Mouse (Mus musculus): Measurements from ENCODE around the gene Ticrr.

Ticrr gene

DNA sequence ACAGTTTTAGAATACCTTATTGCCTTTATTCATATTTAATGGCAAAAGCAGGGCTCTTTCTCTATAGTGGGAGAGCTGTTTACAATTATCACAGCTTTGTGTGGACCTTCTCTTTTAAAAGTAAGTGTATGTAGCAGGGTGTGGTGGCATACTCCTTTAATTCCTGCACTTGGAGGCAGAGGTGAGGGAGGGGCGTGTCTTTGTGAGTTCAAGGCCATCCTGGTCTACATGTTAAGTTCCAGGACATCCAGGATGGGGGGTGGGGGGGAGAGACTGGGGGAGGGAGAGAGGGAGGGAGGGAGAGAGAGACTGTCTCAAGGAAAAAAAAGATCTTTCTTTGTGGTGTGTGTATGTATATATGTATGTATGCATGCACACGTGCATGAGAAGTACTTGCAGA lies 20.2 kb downstream of the Ticrr start:
- no peak for DNase-seq (ENCODE audit: low spot score in 2 of 2)

DNA sequence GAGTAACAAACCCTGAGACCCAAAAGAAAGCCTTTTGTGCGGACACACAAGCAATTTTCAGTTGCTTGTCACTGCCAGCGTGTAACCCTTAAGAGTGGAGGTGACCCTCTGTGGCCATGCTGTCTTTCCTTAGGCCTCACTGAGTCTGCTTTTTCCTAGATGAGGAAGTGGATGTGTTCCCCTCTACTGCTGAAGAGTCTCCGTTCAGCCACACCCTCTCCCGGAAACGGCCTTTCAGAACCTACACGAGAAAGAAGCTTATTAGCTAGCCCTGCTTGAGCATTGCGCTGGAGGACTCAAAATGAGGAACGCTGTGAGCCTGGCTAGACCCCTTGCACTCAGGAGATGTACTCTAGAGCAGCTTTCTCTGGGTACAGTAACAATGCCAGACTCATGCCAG lies 36.5 kb downstream of the Ticrr start:
- no peak for DNase-seq (ENCODE audit: low spot score in 2 of 2)

DNA sequence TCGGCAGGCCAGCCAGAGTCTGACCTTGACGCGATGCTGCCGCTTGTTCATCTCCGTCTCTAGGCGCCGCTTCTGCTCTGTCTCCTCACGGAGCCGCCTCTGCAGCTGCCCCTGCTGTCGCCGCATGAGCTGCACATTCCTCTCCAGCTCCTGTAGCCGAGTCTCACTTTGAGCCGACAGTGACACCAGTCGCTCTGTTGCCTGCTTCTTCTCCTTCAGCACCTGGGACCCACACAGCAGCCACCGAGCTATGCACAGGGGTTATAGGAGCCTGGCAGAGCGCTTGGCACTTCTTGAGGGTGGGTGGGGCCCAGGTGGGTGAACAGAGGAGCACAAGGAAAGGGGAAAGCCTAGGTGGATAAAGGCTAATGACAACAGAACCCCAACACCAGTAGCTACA lies 42.8 kb downstream of the Ticrr start:
- DNase-seq (ENCODE audit: low spot score in 2 of 2): no peak

DNA sequence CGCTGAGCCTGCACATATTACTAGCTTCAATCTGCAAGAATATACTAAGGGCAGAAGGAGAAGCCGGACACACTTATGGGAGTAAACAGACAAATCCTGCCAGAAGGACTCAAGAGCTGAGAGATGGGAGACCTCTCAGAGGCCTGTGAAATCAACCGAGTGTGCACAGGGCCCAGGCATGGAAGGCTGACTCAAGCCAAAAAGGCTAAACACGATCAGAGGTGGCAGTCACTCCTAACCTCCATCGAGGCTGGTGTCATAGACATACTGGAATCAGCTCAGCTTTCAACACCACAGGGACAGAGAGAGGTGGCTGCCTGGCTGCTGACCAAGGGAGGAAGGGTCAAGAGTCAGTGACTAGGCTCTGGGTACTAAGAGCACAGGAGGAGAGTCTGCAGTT lies 45.2 kb downstream of the Ticrr start:
- DNase-seq (ENCODE audit: low spot score in 2 of 2): no peak

DNA sequence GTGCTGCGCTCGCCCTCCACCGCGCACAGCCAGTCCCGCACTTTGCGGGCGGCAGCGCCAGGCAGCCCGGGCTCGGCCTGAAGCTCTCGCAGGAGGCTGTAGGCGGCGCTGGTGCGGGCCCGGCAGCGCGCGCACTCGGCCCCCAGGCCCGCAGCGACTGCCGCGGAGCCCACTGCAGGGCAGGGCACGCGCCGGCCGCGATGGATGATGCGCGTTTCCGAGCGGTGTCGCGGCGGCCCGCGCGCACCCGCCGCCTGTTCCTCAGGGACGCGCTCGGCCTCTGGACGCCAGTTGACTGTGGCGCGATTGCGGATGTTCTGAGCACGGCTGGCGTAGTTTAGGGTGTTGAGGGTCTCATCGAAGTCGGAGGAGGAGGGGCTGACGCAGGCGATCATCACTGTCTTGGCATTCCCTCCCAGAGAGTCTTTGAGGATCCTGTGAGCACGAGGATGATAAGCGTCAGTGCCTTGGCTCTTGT lies 50.2 kb downstream of the Ticrr start:
- DNase-seq (ENCODE audit: low spot score in 2 of 2): no peak

DNA sequence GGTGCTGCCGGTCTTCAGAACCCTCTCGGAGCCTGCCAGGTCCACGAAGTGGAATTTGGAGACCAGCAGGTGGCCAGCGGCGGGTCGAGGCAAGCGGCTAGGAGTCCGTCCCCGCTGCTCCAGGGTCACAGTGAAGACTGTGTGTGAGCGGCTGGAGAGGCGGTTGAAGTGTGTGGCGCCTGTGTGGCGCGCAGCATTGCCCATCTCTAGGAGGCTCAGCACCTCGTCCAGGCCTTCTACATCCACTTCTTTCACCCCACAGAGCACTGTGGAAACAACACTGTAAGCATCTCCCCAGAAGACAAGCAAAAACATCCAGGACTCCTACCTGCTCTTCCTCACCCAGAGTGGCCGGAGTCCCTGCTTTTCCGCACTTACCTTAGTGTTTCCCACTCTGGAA lies 50.8 kb downstream of the Ticrr start:
- DNase-seq (ENCODE audit: low spot score in 2 of 2): no peak

DNA sequence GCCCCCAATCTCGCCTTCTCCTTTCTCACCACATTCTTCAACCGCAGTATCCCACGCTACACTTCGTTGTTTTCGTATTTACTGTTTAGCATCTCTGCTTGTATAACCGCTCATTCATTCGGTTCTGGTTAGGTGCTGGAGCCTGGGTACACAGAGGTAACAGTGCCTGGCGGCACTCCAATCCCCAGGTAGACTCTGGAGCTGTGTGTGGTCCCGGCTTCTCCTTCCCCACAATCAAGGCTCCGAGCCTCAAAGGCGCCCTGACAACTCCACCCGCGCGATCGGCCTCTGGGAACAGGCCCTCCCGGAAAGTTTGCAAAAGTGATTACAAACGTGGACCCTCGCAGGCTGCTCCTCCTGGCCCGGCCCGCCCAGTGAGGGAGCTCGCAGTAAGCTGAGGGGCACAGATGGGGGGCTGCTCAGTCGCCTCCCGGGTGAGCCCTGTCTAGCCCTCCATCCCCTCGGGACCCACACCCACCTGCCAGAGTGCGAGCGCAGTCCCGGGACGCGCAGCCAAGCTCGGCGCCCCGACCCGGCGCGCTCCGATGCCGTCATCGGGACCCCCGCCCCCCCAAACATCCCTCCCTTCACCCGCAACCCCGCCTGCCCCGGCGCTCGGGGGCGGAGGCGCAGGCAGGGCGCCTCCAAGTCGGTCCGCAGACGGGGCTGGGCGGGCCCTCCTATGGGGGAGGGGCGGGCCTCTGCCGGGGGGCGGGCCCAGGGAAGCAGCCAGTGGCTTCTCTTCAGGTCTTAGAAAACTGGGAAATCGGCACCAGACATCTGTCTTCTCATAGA lies 55.4 kb downstream of the Ticrr start, which contains the start of gene Kif7:
Kif7 (minus strand) TSS at position 534 of the 795 bp plus-strand sequence.
- peak; percentile 78 to 82 for DNase-seq (ENCODE audit: low spot score in 2 of 2)

DNA sequence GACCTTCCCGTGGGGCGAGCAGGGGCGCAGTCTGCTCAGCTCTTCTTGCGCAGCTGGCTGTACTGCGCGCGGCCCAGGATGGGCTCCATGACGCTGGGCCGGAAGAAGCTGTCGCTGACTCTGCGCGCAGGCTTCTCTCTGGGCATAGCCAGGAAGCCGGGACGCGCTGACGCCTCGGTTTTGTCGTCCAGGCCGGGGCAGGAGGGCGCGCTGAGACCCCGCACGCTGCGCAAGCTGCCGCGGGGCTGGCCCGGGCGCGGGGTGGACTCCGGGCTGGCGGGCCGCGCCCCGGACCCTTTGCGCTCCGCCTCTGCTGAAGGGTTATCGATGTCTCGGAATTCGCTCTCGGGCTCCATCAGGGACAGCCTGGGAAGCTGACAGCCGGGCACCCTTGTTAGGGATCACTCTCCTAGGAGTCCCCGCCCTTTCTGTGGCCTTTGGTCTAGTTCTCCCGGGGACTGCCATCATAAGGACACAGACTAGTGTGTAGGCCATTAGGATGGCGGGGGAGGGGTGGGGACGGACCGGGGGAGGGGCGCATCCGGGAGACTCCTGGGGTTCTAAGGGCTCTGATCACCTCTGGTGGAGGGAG lies 61.5 kb downstream of the Ticrr start:
- peak; percentile 62 to 64 for DNase-seq (ENCODE audit: low spot score in 2 of 2)

DNA sequence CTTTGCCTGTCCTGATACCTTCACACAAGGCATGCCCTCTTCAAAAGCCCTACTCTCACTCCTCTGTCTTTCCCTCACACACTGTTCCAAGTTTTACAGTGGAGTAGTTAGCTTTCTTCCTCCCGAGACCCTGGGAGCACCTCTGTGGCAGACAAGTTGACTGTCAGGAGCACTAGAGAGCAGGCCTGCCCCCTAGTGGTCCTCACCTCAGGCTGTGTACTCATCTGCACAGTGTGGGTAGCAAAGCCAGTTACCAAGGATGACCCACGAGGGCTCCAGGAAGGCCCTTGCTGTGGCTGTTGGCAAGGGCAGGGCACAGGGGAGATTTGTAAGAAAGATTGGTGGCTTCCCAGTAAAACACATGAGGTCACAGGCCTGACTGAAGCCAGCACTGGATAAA lies 67.1 kb downstream of the Ticrr start:
- peak in 1 of 2 experiments; percentile 31 for DNase-seq (ENCODE audit: low spot score in 2 of 2)

DNA sequence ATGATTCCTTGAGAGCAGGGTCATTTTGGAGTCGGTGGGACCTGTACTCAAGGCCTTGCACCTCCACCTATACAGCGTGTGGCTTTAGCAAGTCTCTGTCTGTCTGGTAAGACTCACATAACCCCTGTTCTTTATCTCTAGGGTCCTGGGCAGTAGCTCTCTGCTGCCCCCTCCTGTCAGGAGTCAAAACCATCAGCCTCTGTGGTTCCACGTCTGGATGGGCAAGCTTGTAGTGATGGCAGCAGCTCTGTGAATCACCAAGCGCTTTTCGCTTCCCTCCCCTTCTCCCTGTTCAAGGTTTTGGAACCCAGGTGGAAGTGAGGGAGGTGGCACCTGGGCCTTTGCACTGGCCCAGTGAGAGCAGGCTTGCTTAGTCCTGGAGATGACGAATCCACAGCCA lies 68.2 kb downstream of the Ticrr start:
- DNase-seq (ENCODE audit: low spot score in 2 of 2): peak; percentile 38 to 52

DNA sequence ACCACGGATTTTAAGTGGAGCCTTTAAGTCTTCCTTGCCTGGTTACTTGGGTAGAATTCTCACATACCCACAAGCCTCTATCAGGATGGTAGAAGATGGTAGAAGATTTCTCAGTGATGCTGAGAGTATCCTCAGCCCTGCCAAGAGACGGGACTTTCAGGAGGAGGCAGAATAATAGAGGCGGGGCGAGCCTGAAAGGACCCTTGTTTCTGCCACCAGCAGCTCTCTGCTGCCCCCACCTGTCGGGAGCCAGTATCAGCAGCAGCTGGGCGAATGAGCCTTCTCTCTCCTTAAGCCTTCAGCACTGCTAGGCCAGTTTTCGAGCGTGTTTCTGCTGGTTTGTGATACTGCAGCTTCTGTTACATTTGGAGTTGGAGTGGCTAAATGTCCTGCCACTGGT lies 69.2 kb downstream of the Ticrr start:
- peak in 1 of 2 experiments; percentile 44 for DNase-seq (ENCODE audit: low spot score in 2 of 2)

DNA sequence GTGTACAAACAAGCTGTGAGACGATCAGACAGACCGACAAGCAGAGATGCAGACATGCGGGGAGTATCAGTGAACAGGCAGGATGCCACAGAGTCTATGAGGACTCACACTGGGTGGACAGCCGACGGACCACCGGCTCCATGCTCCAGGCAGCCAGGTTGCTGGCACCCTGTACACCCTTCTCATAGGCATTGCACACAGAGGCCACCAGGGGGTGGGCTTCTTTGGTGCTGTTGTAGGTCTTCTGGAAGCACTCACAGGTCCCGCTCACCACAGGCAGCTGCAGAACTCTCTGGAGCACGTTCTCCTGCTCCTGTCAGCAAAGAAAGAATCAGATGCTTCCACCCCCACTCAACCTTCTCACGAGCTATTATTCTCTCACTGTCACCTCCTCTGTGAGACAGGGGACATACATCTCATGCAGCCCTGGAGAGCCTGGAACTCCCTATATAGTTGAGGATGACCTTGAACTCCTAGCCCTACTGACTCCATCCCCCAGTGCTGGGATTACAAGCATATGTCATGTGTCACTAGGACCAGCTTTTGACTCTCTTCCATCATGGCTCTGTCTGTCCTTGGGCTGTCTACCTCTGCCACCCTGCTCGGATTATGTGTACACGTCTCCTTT lies 69.9 kb downstream of the Ticrr start:
- DNase-seq (ENCODE audit: low spot score in 2 of 2): no peak

DNA sequence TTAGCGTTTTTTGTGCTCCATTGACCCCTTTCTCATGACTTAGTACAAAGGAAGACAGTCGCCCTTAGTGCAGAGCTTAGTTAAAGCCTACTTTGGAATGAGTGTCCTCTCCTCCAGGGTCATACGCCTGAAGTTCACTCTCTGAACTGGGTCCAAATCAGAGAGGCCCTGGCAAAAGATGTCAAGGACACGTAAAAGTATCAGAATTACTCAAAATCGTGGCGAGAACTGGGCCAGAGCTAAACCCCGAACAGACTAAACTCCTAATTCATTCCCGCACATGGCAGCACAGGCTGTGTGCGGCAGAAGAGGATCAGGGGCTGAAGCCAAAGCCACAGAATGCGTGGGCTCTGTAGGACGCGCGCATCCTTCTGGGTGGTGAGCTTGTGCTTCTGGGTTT lies 71.4 kb downstream of the Ticrr start:
- no peak for DNase-seq (ENCODE audit: low spot score in 2 of 2)

DNA sequence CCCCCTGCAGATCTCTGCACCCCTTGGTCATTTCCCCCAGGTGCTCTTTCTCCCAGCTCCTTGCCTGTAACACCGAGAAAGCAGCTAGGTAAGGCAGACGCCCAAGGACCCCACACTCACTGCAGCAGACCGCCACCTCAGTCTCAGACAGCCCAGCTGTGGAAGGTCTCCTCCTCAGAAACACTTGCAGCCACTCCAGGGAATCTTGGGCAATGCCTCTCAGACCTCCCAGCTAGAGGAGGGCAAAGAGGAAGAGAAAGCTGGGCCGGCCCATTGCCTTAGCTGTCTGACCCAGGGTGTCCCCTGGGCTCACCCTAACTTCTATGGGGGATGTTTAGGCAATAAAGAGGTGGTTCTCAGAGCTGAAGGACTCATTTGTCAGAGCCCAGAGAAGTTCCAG lies 72.6 kb downstream of the Ticrr start, which contains the start of gene Plin1:
Plin1 (minus strand) TSS at position 282 of the 400 bp plus-strand sequence.
- no peak for DNase-seq (ENCODE audit: low spot score in 2 of 2)

DNA sequence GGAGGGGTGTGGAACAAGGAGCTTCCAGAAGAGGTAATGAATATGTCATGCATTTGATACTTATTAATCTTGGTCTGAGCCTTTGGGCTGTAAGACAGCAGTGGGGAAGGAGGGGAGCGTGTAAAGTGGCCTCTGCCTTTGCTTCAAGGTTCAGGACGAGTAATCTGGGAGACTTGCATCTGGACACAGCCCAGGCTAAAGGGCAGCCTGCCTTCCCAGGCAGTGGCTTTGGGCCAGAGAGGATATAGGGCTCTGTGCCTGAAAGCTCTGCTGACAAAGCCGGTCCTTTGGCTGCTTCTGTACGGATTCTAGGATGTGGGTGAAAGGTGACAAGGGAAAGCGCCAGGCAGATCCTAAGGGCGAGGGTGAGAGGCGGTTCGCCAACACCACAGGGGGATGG lies 74.6 kb downstream of the Ticrr start:
- peak; percentile 54 to 66 for DNase-seq (ENCODE audit: low spot score in 2 of 2)

DNA sequence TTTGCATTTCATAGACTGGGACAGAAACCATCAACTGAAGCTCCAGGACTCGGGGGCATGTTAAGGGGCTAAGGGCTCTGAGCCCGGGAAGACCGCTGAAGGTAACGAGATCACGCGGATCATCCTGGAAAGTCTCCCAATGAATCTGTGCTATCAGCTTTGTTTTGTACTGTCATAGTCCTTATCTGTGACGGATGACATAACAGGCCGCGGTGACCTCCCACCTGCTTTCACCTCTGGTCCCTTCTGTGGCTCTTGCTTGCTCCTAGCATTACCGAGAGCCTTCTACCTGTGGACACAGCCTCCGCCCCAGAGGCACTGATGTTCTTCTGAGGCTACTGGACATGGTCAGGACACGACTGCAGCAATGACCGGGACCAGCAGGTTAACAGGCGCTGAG lies 76.5 kb downstream of the Ticrr start:
- no peak for DNase-seq (ENCODE audit: low spot score in 2 of 2)

DNA sequence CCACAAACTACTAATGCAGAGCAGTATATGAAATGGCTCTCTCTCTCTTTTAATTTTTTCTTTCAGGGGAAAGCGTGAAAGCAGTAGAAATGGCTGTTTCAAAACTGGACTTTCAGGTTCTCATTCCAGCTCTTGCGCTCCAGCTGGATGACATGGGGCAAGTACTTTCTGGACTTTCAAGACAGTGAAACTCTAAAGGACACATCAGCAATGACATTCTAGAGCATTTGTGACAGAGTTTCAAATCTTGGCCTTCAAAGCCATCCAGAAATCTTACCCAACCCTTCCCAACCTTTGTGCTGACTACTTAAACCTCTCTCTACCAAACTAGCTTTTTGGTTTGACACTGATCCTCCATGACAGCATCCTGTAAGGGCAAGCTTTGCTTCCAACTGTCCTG lies 78.9 kb downstream of the Ticrr start:
- no peak for DNase-seq (ENCODE audit: low spot score in 2 of 2)

DNA sequence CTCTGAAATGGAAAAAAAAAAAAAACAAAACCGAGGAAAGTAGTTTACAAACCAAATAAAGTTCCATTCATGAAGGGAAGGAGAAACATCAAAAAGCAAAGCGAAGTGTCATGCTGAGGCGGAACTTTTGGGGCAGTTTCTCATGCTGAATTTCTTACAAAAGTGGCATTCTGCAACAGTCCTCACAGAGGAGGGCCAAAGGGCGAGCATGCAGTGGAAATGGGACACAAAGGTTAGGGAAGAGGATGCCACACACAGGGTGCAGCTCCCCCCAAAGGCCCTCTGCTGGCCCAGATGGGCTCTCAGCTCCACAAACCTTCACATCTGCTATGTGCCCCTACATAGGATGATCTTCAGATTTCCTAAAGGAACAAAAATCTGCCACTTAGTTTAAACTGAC lies 80.3 kb downstream of the Ticrr start:
- DNase-seq (ENCODE audit: low spot score in 2 of 2): no peak

DNA sequence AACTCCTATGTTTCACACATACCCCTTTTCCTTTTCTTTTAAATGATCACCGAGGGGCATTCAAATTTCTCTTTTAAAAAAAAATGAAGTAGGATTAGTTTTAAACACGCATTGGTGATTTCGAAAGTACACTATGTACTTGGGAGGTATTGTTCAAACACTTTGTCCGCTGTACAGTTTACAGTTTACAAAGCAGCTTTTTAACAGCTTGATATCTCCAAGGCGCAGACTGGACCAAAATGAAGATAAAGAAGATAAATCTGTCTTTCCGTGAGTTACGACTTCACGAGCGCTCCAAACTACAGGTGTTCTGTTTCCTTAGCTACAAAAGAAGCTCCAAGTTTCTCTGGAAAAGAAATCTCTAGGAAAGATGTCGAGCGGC lies 82.3 kb downstream of the Ticrr start:
- no peak for DNase-seq (ENCODE audit: low spot score in 2 of 2)

DNA sequence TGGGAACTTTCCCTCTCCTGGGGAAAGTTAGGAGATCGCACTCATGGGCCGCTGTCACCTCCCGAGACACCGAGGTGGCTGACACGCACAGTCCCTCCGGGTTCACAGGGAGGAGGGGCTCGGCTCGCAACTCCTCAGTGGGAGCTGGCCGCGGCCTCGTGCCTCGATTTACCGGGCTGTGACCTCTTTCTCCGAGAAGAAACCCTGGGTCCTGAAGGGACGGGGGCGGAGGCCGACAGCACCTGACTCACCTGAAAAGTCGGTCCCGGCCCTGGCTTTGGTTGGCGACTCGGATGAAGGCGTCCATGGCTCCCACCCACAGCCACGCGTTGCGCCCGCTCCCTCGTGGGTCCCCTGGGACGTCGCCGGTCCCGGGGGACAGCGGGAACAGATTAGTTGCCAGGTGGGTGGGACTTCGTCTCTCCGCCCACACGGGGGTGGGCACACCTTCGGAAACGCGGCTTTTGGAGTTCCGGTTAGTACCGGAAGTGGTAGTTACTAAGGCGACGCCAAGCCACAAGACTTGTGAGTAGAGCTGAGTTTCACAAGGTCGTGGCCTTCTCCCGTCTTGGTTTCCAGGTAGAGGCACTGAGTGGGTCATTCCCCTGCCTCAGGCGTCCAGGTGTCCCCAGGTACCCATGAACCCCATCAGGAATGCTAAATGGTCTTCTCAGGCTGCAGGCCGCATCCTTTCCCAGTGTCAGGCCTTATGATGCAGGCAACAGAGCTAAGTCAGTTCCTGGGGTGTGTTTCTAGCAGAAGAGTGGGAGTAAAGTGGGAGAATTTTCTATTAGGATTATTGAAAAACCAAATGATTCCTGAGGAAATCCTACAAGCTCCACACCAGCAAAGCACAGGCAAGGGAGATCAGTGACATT lies 82.9 kb downstream of the Ticrr start, which contains the start of the genes Pex11a and Wdr93:
Pex11a (minus strand) TSS at position 473 of the 878 bp plus-strand sequence.
Wdr93 (plus strand) TSS at position 505 of the 878 bp plus-strand sequence.
- DNase-seq (ENCODE audit: low spot score in 2 of 2): peak; percentile 58 to 75

DNA sequence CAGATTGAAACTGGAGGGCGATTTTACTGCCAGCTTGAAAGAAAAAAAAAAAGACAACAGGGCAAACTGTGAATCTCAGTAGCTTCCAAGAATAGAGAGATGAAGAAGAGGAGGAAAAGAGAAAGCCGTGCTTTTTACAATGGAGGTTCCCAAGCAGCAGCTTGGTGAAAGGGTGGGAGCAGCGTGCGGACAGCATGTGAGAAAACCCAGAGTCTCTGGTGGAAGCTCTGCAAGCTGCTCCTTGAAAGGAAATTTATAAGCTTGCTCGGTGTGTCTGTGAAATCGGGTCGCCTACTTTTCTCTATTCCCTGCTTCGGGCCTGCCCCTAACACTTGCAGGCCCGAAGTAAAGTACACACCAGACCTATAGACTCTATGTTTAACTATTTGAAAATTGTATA lies 84.1 kb downstream of the Ticrr start:
- no peak for DNase-seq (ENCODE audit: low spot score in 2 of 2)

DNA sequence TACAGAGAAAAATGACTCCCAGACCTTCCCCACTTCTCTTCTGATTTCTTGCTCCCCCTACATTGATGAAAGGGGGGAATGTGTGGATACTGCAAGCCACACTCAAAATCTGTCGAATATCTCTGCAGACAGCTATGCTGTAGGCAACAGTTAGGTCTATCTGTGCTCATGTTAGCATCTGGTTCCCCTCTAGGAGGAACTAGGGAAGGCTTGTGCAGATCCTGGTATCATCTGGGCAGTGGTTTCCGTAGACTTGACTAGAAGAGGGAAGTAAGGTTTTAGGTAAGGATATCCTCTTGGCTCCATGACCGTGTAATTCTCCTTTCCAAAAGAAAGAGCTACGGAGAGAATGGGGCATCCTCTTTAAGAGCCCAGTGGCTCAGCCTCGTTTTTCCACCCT lies 84.6 kb downstream of the Ticrr start:
- no peak for DNase-seq (ENCODE audit: low spot score in 2 of 2)
